Mouse (Mus musculus): Measurements from ENCODE around the gene Fth1. TPM values are rescaled to one million over a fixed set of nuclear protein-coding genes. Genes with fewer than 3 reads are reported as not detected.

Fth1 gene
- polyA plus RNA-seq (2012; rRNA removed), result 7,375 and 13,310 TPM in 2 replicates

DNA sequence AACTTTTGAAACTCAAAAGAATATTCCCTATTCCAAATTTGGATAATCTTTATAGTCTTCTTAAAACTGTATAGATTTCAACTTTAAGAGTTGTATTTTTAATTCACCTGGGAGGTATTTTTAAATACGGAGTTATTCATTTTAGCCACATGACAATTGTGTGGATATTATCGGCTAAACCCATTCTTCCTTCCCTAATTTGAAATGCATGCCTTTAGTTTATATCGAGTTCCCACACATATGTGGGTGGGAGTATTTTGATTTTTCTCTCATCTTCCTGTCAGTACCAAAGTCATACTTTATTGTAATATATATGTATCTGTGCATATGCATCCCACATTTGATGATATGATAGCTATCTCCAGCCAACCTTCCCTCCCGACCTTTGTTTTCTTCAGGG, at the start of gene Fth1:
Gene Fth1, plus strand, starts transcription at position 341 of the 400 bp plus-strand sequence.

DNA sequence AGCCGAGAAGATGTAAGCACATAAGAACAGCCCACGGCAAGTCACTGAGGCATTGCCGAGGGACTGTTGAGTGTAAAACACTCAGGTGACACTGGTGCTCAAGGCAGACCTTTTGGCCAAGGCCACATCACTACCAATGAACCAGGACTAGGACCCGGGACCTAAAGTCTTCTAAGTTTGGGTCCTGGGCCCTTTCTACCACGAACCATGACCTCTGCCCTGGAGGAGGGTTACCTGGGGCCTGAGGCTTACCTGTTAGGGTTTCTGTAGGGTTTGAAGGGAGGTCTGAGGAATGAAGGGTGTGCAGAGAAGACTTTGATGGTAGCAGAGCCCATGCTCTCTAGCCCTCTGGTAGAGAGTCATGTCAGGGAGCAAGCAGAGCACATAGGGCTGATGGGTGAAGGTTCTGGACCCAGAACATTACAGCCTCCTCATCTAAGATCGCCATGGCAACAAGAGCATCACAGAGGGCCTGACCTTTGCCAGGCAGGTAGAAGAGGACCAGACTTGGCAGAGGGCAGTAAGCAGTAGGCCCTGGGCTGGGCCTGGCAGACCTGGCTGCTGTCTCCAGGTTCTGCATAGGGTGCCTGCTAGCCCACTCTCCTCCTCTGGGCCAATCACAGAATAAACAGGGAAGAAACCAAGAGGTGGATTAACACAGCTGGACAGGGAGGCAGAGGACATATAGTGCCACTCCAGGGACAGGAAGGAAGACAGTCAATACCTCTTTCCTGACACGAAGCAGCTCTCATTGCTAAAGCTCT, 21.0 kb downstream of the Fth1 start, which contains the start of the genes Best1 and Rab3il1:
Gene Best1, minus strand, starts transcription at position 428 of the 764 bp plus-strand sequence.
Gene Rab3il1, plus strand, starts transcription at position 464 of the 764 bp plus-strand sequence.

Other genes with a start within 250 kb of the Fth1 start
- not detected in 2 replicates for gene Scgb2a2, start 133.0 kb upstream of the Fth1 start, polyA plus RNA-seq (2012; rRNA removed)
- gene Incenp, start 81.0 kb upstream of the Fth1 start, polyA plus RNA-seq (2012; rRNA removed), result 4.8 and 5.5 TPM in 2 replicates
- 0.26 and 0.44 TPM in 2 replicates for gene Best1, start 21.0 kb downstream of the Fth1 start, polyA plus RNA-seq (2012; rRNA removed)
- gene Rab3il1, start 21.1 kb downstream of the Fth1 start, polyA plus RNA-seq (2012; rRNA removed), result 4.8 TPM in 2 replicates
- 71.6 and 92.9 TPM in 2 replicates for gene Fads3, start 61.0 kb downstream of the Fth1 start, polyA plus RNA-seq (2012; rRNA removed)
- 13.9 and 15.2 TPM in 2 replicates for gene Fads2, start 121.1 kb downstream of the Fth1 start, polyA plus RNA-seq (2012; rRNA removed)
- 7.0 and 8.6 TPM in 2 replicates for gene Fads1, start 202.3 kb downstream of the Fth1 start, polyA plus RNA-seq (2012; rRNA removed)
- 43.9 and 62.3 TPM in 2 replicates for gene Tmem258, start 223.4 kb downstream of the Fth1 start, polyA plus RNA-seq (2012; rRNA removed)
- gene Fen1, start 223.6 kb downstream of the Fth1 start, polyA plus RNA-seq (2012; rRNA removed), result 3.4 and 3.7 TPM in 2 replicates

Data from stomach, adult 2 months (tissue).